Mouse (Mus musculus) hindbrain, embryonic 10.5 days (tissue): ENCODE data around the gene Wfdc3. TPM values are rescaled to one million over a fixed set of nuclear protein-coding genes. Genes with fewer than 3 reads are reported as not detected.

ENCODE experiments used
- DNase-seq: peaks from one replicate; pipeline ENCODE4 v3.0.0-alpha.2; 2017; ENCODE audit warnings: low spot score
- H3K27ac ChIP-seq: fragments of 300-500 bp; sonication (generic); 2 replicates; pipeline ENCODE4 v1.5.1; 2016; ENCODE audit warnings: mild to moderate bottlenecking, moderate library complexity
- H3K27me3 ChIP-seq: fragments of 300-500 bp; sonication (generic); 2 replicates; pipeline ENCODE4 v1.6.1; 2016; ENCODE audit warnings: mild to moderate bottlenecking; ENCODE audit not compliant: poor library complexity, insufficient read depth, severe bottlenecking
- H3K36me3 ChIP-seq: fragments of 300-500 bp; sonication (generic); 2 replicates; pipeline ENCODE4 v1.6.1; 2016; ENCODE audit warnings: mild to moderate bottlenecking, moderate library complexity
- H3K4me1 ChIP-seq: fragments of 300-500 bp; sonication (generic); replicated peaks from 2 replicates; pipeline ENCODE4 v1.6.1; 2016; ENCODE audit warnings: mild to moderate bottlenecking
- H3K4me3 ChIP-seq: fragments of 300-500 bp; sonication (generic); 2 replicates; pipeline ENCODE4 v1.5.1; 2016; ENCODE audit warnings: mild to moderate bottlenecking, moderate library complexity
- H3K9me3 ChIP-seq: fragments of 300-500 bp; sonication (generic); 2 replicates; pipeline ENCODE4 v1.6.1; 2016; ENCODE audit warnings: mild to moderate bottlenecking, moderate library complexity
- WGBS: fragments of 180-500 bp; shearing (Covaris S2); methylation state at CpG from one replicate; pipeline ENCODE4 v1.1.7; 2016; 5-methylcytosine and 5-hydroxymethylcytosine counted together
- polyA plus RNA-seq: library from polyadenylated mRNA; unstranded; fragments of >200 nt; fragmentation: Nextera tagmentation; extraction: Ambion mirVana; gene quantifications from 2 replicates; pipeline ENCODE4 v1.2.1, GENCODE M21; 2016

Wfdc3 gene
- polyA plus RNA-seq, 1 experiment from 2014 or later, result 0.85 TPM

GRCm38 (mm10) chr2:164784869-164785420 is 39.2 kb upstream of the Wfdc3 start:
- H3K4me1 ChIP-seq, result peaks cover 35% of the 10 kb centered on the region
- H3K27me3 ChIP-seq, result peaks cover 7% of the 10 kb centered on the region; the same call in 1 of the 2 replicates
- WGBS, result 26% methylated on average over 7 of the region's 7 CpGs
- H3K4me3 ChIP-seq, result peak overlapping the region; percentile 79
- peaks cover 13% of the 10 kb centered on the region for H3K36me3 ChIP-seq
- no peaks in the 10 kb centered on the region for H3K9me3 ChIP-seq
- no peak for DNase-seq
- H3K27ac ChIP-seq, result peak overlapping the region; percentile 89; the same call in 1 of the 2 replicates

GRCm38 (mm10) chr2:164783926-164784581 is 38.3 kb upstream of the Wfdc3 start:
- Histone ChIP-seq H3K9me3 (no peaks in the 10 kb centered on the region), H3K27me3 (peaks cover 7% of the 10 kb centered on the region; the same call in 1 of the 2 replicates), H3K27ac (no peak overlapping the region), H3K4me3 (no peak overlapping the region), H3K36me3 (peaks cover 8% of the 10 kb centered on the region), H3K4me1 (peaks cover 35% of the 10 kb centered on the region)
- WGBS, result 77% methylated on average over 7 of the region's 7 CpGs
- DNase-seq, result no peak

- H3K4me1 ChIP-seq, result peaks cover 22% of the 10 kb centered on the region
- H3K9me3 ChIP-seq, result no peaks in the 10 kb centered on the region
- H3K27me3 ChIP-seq, result peaks cover 8% of the 10 kb centered on the region
- no peak overlapping the region for H3K4me3 ChIP-seq
- no peaks in the 10 kb centered on the region for H3K36me3 ChIP-seq
- WGBS, result 69% methylated on average over 4 of the region's 4 CpGs
- no peak overlapping the region for H3K27ac ChIP-seq
- no peak for DNase-seq
Observed at GRCm38 (mm10) chr2:164781876-164782275, 36.1 kb upstream of the Wfdc3 start.

GRCm38 (mm10) chr2:164779481-164780086 is 33.9 kb upstream of the Wfdc3 start, which contains the start of gene Tnnc2:
Gene Tnnc2, minus strand, starts transcription at chr2:164779967.
- H3K4me3 ChIP-seq, result no peak within 1 kb of the TSS
- 71% methylated on average over 8 of the region's 8 CpGs for WGBS
- H3K4me1 ChIP-seq, result no peaks in the 10 kb centered on the region; the same call in 1 of the 2 replicates
- H3K27ac ChIP-seq, result no peak within 1 kb of the TSS
- peaks cover 11% of the 10 kb centered on the region for H3K27me3 ChIP-seq
- no peak for DNase-seq
- H3K9me3 ChIP-seq, result no peaks in the 10 kb centered on the region
- H3K36me3 ChIP-seq, result no peaks in the 10 kb centered on the region

- Histone ChIP-seq H3K27ac (no peak overlapping the region), H3K27me3 (peaks cover 11% of the 10 kb centered on the region), H3K9me3 (no peaks in the 10 kb centered on the region), H3K4me1 (no peaks in the 10 kb centered on the region; the same call in 1 of the 2 replicates), H3K36me3 (peaks cover under 1% of the 10 kb centered on the region; the same call in 1 of the 2 replicates), H3K4me3 (no peak overlapping the region)
- no peak for DNase-seq
- 85% methylated on average over 7 of the region's 7 CpGs for WGBS
Observed at GRCm38 (mm10) chr2:164778809-164779208, 33.1 kb upstream of the Wfdc3 start.

GRCm38 (mm10) chr2:164778015-164778287 is 32.2 kb upstream of the Wfdc3 start:
- no peak overlapping the region for H3K27ac ChIP-seq
- H3K4me1 ChIP-seq, result peaks cover 4% of the 10 kb centered on the region; the same call in 1 of the 2 replicates
- H3K9me3 ChIP-seq, result no peaks in the 10 kb centered on the region
- DNase-seq, result no peak
- H3K36me3 ChIP-seq, result peaks cover 9% of the 10 kb centered on the region
- 94% methylated on average over 11 of the region's 11 CpGs for WGBS
- H3K4me3 ChIP-seq, result no peak overlapping the region
- peaks cover 11% of the 10 kb centered on the region for H3K27me3 ChIP-seq

- Histone ChIP-seq H3K36me3 (peaks cover 14% of the 10 kb centered on the region), H3K27me3 (peaks cover 11% of the 10 kb centered on the region), H3K9me3 (no peaks in the 10 kb centered on the region), H3K4me3 (no peak overlapping the region), H3K27ac (no peak overlapping the region), H3K4me1 (peaks cover 5% of the 10 kb centered on the region; the same call in 1 of the 2 replicates)
- DNase-seq, result no peak
- WGBS, result 84% methylated on average over 30 of the region's 30 CpGs
Observed at GRCm38 (mm10) chr2:164777246-164778014, 31.7 kb upstream of the Wfdc3 start.

- no peak for DNase-seq
- H3K4me3 ChIP-seq, result no peak overlapping the region
- H3K9me3 ChIP-seq, result no peaks in the 10 kb centered on the region
- peaks cover 11% of the 10 kb centered on the region for H3K4me1 ChIP-seq
- WGBS, result 71% methylated on average over 17 of the region's 17 CpGs
- H3K27me3 ChIP-seq, result peaks cover 11% of the 10 kb centered on the region
- H3K36me3 ChIP-seq, result peaks cover 20% of the 10 kb centered on the region
- H3K27ac ChIP-seq, result no peak overlapping the region
Observed at GRCm38 (mm10) chr2:164776801-164777200, 31.1 kb upstream of the Wfdc3 start.

GRCm38 (mm10) chr2:164776130-164776529 is 30.4 kb upstream of the Wfdc3 start:
- no peak for DNase-seq
- WGBS, result 88% methylated on average over 6 of the region's 6 CpGs
- H3K9me3 ChIP-seq, result no peaks in the 10 kb centered on the region
- H3K27me3 ChIP-seq, result peaks cover 11% of the 10 kb centered on the region
- H3K36me3 ChIP-seq, result peaks cover 27% of the 10 kb centered on the region
- H3K4me1 ChIP-seq, result peaks cover 18% of the 10 kb centered on the region
- H3K4me3 ChIP-seq, result no peak overlapping the region
- H3K27ac ChIP-seq, result no peak overlapping the region

- whole genome bisulfite sequencing, result 84% methylated on average over 5 of the region's 5 CpGs
- Histone ChIP-seq H3K27me3 (peaks cover 11% of the 10 kb centered on the region), H3K36me3 (peaks cover 33% of the 10 kb centered on the region), H3K4me1 (peaks cover 30% of the 10 kb centered on the region), H3K4me3 (no peak overlapping the region), H3K9me3 (no peaks in the 10 kb centered on the region), H3K27ac (no peak overlapping the region)
- DNase-seq, result no peak
Observed at GRCm38 (mm10) chr2:164773989-164774364, 28.2 kb upstream of the Wfdc3 start.

- H3K9me3 ChIP-seq, result no peaks in the 10 kb centered on the region
- DNase-seq, result no peak
- peaks cover 30% of the 10 kb centered on the region for H3K4me1 ChIP-seq
- no peak overlapping the region for H3K27ac ChIP-seq
- H3K36me3 ChIP-seq, result peaks cover 33% of the 10 kb centered on the region
- H3K27me3 ChIP-seq, result peaks cover 11% of the 10 kb centered on the region
- WGBS, result 80% methylated on average over 14 of the region's 14 CpGs
- no peak overlapping the region for H3K4me3 ChIP-seq
Observed at GRCm38 (mm10) chr2:164773229-164773988, 27.7 kb upstream of the Wfdc3 start.

- H3K27ac ChIP-seq, result peak overlapping the region; percentile 96
Observed at GRCm38 (mm10) chr2:164771123-164771522, 25.4 kb upstream of the Wfdc3 start.

More at GRCm38 (mm10) chr2:164771123-164771522, 25.4 kb upstream of the Wfdc3 start:
- Histone ChIP-seq H3K4me1 (peaks cover 38% of the 10 kb centered on the region), H3K4me3 (peak overlapping the region; percentile 93), H3K9me3 (no peaks in the 10 kb centered on the region), H3K27me3 (no peaks in the 10 kb centered on the region), H3K36me3 (peaks cover 56% of the 10 kb centered on the region)
- no peak for DNase-seq
- WGBS, result 86% methylated on average over 8 of the region's 8 CpGs
